Mouse (Mus musculus) MEL (cell line): Measurements from ENCODE around the gene Slc25a26.

Experiments used
- CHD2 ChIP-seq: IDR thresholded peaks from 2 replicates; pipeline ENCODE4 v1.6.1; 2011; ENCODE audit warnings: low read length, improper control_type of control experiment
- CTCF ChIP-seq, 3 experiments: IDR thresholded peaks in 2 of 3; conservative IDR thresholded peaks in 1 of 3; 2 replicates each; pipeline ENCODE4 v1.5.1; 2011 to 2012; ENCODE audit warnings: low read length in 3 of 3, low read depth in 2 of 3, mild to moderate bottlenecking in 2 of 3, improper control_type of control experiment in 1 of 3, inconsistent platforms in 1 of 3, mixed read lengths in 1 of 3, moderate library complexity in 1 of 3; ENCODE audit not compliant: control insufficient read depth in 1 of 3, insufficient read depth in 1 of 3, poor library complexity in 1 of 3, severe bottlenecking in 1 of 3
- EP300 ChIP-seq, 2 experiments: IDR thresholded peaks; 2 replicates each; pipeline ENCODE4 v1.6.1; 2011; ENCODE audit warnings: improper control_type of control experiment in 2 of 2, low read length in 2 of 2, low read depth in 1 of 2, mild to moderate bottlenecking in 1 of 2
- GATA1 ChIP-seq: IDR thresholded peaks from 2 replicates; pipeline ENCODE4 v1.6.1; 2011; ENCODE audit warnings: low read depth, low read length, improper control_type of control experiment
- MAFK ChIP-seq: IDR thresholded peaks from 2 replicates; pipeline ENCODE4 v1.6.1; 2011; ENCODE audit warnings: low read depth, mild to moderate bottlenecking, low read length, improper control_type of control experiment, borderline replicate concordance
- MEF2A ChIP-seq: IDR thresholded peaks from 2 replicates; pipeline ENCODE4 v1.6.1; 2014; ENCODE audit warnings: low read depth, mild to moderate bottlenecking, inconsistent platforms, low read length, improper control_type of control experiment; ENCODE audit not compliant: poor library complexity, insufficient replicate concordance, severe bottlenecking; ENCODE audit errors: extremely low read depth
- POLR2A ChIP-seq, 2 experiments: IDR thresholded peaks; 2 replicates each; pipeline ENCODE4 v1.6.1; 2011 to 2012; ENCODE audit warnings: low read length in 2 of 2, mild to moderate bottlenecking in 2 of 2, control low read depth in 1 of 2, improper control_type of control experiment in 1 of 2, low read depth in 1 of 2, moderate library complexity in 1 of 2; ENCODE audit not compliant: control insufficient read depth in 1 of 2, insufficient read depth in 1 of 2, poor library complexity in 1 of 2
- POLR2AphosphoS5 ChIP-seq: IDR thresholded peaks from 2 replicates; pipeline ENCODE4 v1.6.1; 2012; ENCODE audit warnings: low read depth, borderline replicate concordance, mild to moderate bottlenecking, inconsistent platforms, low read length, moderate library complexity, mixed read lengths
- SIN3A ChIP-seq: IDR thresholded peaks from 2 replicates; pipeline ENCODE4 v1.6.1; 2012; ENCODE audit warnings: low read length, improper control_type of control experiment, inconsistent platforms
- SMC3 ChIP-seq: IDR thresholded peaks from 2 replicates; pipeline ENCODE4 v1.6.1; 2011; ENCODE audit warnings: low read depth, low read length, improper control_type of control experiment

- TF ChIP-seq MEF2A (no peak), CTCF (IDR thresholded peaks at IDR 0.05 in 2 of 3, conservative IDR thresholded peaks at IDR 0.05 in 1 of 3; ENCODE audit: control insufficient read depth in 1 of 3, insufficient read depth in 1 of 3, low read depth in 2 of 3, low read length in 3 of 3, poor library complexity in 1 of 3, severe bottlenecking in 1 of 3) (no peak), SIN3A (no peak), EP300 (IDR thresholded peaks at IDR 0.05; ENCODE audit: low read depth in 1 of 2, low read length in 2 of 2) (no peak), POLR2A (IDR thresholded peaks at IDR 0.05; ENCODE audit: control insufficient read depth in 1 of 2, insufficient read depth in 1 of 2, low read depth in 1 of 2, low read length in 2 of 2, poor library complexity in 1 of 2) (no peak), MAFK (no peak), SMC3 (no peak), GATA1 (no peak), POLR2AphosphoS5 (no peak), CHD2 (no peak)
Measured at GRCm38 (mm10) chr6:94599016-94599415, 98.9 kb downstream of the Slc25a26 start.
